Mouse (Mus musculus) cerebellum, adult 2 months (tissue): ENCODE results near the gene Otof.

Source experiments
- CTCF ChIP-seq: fragments of 200-500 bp; IDR thresholded peaks from 2 replicates; pipeline ENCODE4 v1.5.1; 2011; ENCODE audit warnings: low read depth, mild to moderate bottlenecking, control low read depth, low read length, moderate library complexity, borderline replicate concordance; ENCODE audit not compliant: insufficient read depth
- POLR2A ChIP-seq: fragments of 200-500 bp; IDR thresholded peaks from 2 replicates; pipeline ENCODE4 v1.6.1; 2011; ENCODE audit warnings: low read length, control low read depth, borderline replicate concordance; ENCODE audit not compliant: insufficient read depth

- no peak for TF ChIP-seq CTCF
- TF ChIP-seq POLR2A: no peak
Observed at GRCm38 (mm10) chr5:30483533-30483932, 21.8 kb upstream of the Otof start.
